Mouse (Mus musculus): ENCODE measurements around the gene Kcna2. TPM values are rescaled to one million over a fixed set of nuclear protein-coding genes. Genes with fewer than 3 reads are reported as not detected.

The Kcna2 gene
- 73.3 and 75.7 TPM in 2 replicates for polyA plus RNA-seq (2012; rRNA removed)

DNA sequence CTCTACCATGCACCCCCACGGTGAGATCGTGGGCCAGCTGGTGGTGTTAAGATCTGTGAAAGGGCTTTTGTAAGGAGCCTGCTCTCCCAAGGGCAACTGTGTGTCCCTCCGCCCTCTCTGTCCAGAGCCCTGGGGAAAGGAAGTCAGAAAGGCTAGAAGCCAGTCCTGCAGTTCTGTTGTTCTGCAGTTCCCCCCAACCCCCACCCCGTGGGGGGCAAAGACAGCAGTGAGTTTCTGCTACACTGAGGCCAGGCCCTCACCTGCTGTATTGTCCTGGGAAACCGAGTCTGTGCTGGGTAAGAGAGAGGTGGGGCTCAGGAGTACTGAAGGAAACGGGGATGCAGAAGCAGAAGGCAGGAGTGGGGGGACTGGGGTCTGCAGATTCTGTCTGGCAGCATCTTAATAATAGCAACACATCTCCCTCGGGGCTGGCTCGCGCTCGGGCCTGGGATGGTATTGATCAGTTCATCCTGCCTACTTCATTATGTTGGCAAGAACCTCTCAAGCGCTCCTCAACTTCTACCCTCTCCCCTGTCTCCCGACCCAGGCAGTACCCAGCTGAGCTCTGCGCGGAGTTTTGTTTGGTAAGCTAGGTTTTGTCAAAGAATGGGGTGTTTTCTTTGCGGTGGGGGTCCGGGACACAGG, at the start of gene Kcna2:
Kcna2 (plus strand) TSS at position 336 of the 645 bp plus-strand sequence.
- peak in 1 of 2 experiments; percentile 58 for DNase-seq
- Histone ChIP-seq H3K4me3 (replicated peaks; ENCODE audit: insufficient read depth, low read depth, low read length) (peak within 1 kb of the TSS; percentile 82), H3K27ac (ENCODE audit: insufficient read depth, low read length) (peak within 1 kb of the TSS; percentile 97), H3K4me1 (ENCODE audit: control insufficient read depth, insufficient read depth, low read length) (peaks cover 30% of the 10 kb centered on the region), H3K27me3 (ENCODE audit: control insufficient read depth, insufficient read depth, low read length) (no peaks in the 10 kb centered on the region)
- TF ChIP-seq POLR2A (IDR thresholded peaks at IDR 0.05; ENCODE audit: borderline replicate concordance, insufficient read depth, low read length) (no peak), CTCF (IDR thresholded peaks at IDR 0.05; ENCODE audit: borderline replicate concordance, insufficient read depth, low read depth, low read length) (no peak)
- 6% methylated on average over 16 of the region's 16 CpGs for WGBS

DNA sequence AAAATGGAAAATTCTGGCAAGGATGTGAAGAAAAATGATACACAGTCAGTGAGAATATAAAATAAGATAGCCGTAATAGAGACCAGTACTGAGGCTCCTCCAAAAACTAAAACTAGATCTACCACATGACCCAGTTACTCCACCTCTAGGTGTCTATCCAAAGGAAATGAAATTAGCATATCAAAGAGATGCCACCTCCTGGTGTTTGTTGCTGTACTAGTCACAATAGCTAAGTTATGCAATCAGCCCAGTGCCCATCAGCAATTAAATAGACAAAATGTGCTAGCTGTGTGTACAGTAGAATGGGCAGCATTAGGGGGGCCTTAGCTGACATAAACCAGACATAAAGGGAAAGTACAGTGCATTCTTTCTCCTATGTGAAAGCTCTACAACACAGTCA, 39.5 kb upstream of the Kcna2 start:
- no peak for TF ChIP-seq POLR2A (IDR thresholded peaks at IDR 0.05; ENCODE audit: borderline replicate concordance, insufficient read depth, low read length)
- TF ChIP-seq CTCF (IDR thresholded peaks at IDR 0.05; ENCODE audit: borderline replicate concordance, insufficient read depth, low read depth, low read length): no peak
- Histone ChIP-seq H3K27ac (ENCODE audit: insufficient read depth, low read length) (no peak overlapping the region), H3K27me3 (ENCODE audit: control insufficient read depth, insufficient read depth, low read length) (no peaks in the 10 kb centered on the region), H3K4me1 (ENCODE audit: control insufficient read depth, insufficient read depth, low read length) (no peaks in the 10 kb centered on the region), H3K4me3 (replicated peaks; ENCODE audit: insufficient read depth, low read depth, low read length) (no peak overlapping the region)
- 90% methylated on average over 1 of the region's 1 CpGs for WGBS
- no peak for DNase-seq

DNA sequence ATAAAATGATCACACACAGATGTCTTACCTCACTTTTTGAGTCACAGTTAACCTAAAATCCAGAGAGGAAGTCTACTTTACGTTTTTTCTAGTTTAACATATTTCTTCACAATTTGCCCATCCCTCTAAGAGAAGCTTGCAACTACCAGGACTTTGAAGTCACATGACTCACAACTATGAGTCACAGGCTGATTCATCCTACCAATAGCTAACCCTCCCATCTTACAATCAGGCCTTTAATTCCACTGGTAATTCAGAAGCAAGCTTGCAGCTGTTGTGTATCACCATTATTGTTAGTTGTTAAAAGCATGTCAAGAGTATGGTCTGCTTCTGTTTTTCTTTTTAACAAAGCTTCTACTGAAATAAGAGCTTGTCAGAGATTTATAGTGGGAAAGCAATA, 38.2 kb upstream of the Kcna2 start:
- 78% methylated on average over 1 of the region's 1 CpGs for WGBS
- no peaks in the 10 kb centered on the region for H3K4me1 ChIP-seq (ENCODE audit: control insufficient read depth, insufficient read depth, low read length)
- H3K27ac ChIP-seq (ENCODE audit: insufficient read depth, low read length): no peak overlapping the region
- H3K4me3 ChIP-seq (replicated peaks; ENCODE audit: insufficient read depth, low read depth, low read length): no peak overlapping the region
- H3K27me3 ChIP-seq (ENCODE audit: control insufficient read depth, insufficient read depth, low read length): no peaks in the 10 kb centered on the region
- no peak for DNase-seq
- TF ChIP-seq POLR2A (IDR thresholded peaks at IDR 0.05; ENCODE audit: borderline replicate concordance, insufficient read depth, low read length) (no peak), CTCF (IDR thresholded peaks at IDR 0.05; ENCODE audit: borderline replicate concordance, insufficient read depth, low read depth, low read length) (no peak)

DNA sequence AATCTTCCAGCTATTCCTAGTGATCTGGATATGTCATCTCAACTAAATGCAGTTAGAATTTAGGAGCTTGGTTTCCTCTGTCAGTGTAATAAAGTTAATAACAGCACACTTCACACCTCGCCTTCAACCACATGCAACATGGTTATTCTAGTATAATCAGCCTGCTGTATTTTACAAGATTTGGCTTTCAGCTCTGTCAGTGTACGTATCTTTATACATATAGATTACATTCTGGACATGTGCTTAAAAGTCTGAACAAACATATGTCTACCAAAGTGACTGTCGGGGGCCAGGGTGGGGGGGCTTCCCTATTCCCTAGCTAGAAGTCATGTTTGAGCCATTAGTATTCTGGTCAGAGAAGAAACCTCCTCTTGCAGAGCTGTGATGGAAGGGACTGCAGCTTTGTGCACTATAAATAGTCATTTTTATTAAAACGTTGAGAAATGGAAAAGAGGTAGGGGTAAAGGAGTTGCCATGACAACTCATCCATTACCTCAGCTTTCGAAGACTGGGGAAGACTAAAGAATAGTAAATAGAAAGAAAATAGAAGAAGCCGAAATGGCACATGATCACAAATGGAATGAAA, 35.3 kb upstream of the Kcna2 start:
- Histone ChIP-seq H3K27me3 (ENCODE audit: control insufficient read depth, insufficient read depth, low read length) (no peaks in the 10 kb centered on the region), H3K27ac (ENCODE audit: insufficient read depth, low read length) (no peak overlapping the region), H3K4me1 (ENCODE audit: control insufficient read depth, insufficient read depth, low read length) (no peaks in the 10 kb centered on the region), H3K4me3 (replicated peaks; ENCODE audit: insufficient read depth, low read depth, low read length) (no peak overlapping the region)
- DNase-seq: no peak
- TF ChIP-seq POLR2A (IDR thresholded peaks at IDR 0.05; ENCODE audit: borderline replicate concordance, insufficient read depth, low read length) (no peak), CTCF (IDR thresholded peaks at IDR 0.05; ENCODE audit: borderline replicate concordance, insufficient read depth, low read depth, low read length) (no peak)
- WGBS: 76% methylated on average over 6 of the region's 6 CpGs

DNA sequence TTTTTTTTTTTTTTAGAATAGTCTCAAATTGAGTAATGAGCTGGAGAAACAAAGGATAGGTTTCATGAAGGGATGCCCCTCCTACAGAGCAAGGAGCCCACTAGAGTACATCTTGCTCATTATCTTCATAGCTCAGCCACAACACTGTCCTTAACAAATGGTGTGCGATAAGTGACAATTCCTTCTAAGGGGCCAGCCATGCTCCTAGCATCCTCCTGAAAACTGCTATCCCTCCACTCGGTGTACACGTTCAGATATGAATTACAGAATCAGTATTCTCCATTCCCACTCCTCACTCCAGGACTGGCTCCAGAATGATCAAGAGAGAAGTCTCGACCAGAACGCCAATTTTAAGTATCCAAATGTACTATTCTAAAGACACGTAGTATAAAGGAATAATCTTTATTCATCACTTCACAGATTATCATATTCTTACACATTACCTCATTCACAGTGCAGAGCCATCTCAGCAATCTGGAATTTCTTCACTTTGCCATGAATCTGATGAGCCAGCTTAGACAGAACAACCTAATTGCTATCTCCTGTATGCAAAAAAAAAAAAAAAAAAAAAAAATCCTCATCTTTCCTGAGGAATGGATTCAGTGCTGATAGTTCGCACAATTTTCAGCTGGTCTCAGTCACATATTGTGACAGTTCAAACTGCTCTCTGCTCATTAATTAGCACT, 34.6 kb upstream of the Kcna2 start:
- 88% methylated on average over 7 of the region's 7 CpGs for WGBS
- no peak overlapping the region for H3K27ac ChIP-seq (ENCODE audit: insufficient read depth, low read length)
- no peak for TF ChIP-seq POLR2A (IDR thresholded peaks at IDR 0.05; ENCODE audit: borderline replicate concordance, insufficient read depth, low read length)
- TF ChIP-seq CTCF (IDR thresholded peaks at IDR 0.05; ENCODE audit: borderline replicate concordance, insufficient read depth, low read depth, low read length): no peak
- H3K4me1 ChIP-seq (ENCODE audit: control insufficient read depth, insufficient read depth, low read length): no peaks in the 10 kb centered on the region
- no peak for DNase-seq
- H3K4me3 ChIP-seq (replicated peaks; ENCODE audit: insufficient read depth, low read depth, low read length): no peak overlapping the region
- no peaks in the 10 kb centered on the region for H3K27me3 ChIP-seq (ENCODE audit: control insufficient read depth, insufficient read depth, low read length)

DNA sequence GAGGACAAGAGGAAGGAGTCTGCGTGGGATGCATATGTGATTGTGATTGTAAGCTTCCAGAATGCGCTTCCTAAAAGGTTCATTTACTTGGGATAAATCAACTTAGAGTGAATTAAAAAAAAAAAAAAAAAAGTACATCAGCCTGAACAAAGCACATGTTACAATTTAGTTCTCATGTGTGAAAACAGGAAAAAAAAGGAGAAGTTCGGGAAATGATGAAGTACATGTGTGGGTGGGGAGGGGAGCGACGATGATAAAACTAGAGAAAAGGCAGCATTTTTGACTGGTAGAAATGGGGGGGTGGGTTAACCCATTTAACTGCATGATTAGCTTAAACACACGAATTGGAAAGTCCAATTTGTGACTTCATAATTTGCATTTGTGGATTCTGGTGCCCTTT, 33.7 kb upstream of the Kcna2 start:
- no peak for DNase-seq
- H3K27ac ChIP-seq (ENCODE audit: insufficient read depth, low read length): no peak overlapping the region
- no peaks in the 10 kb centered on the region for H3K4me1 ChIP-seq (ENCODE audit: control insufficient read depth, insufficient read depth, low read length)
- 85% methylated on average over 6 of the region's 6 CpGs for WGBS
- TF ChIP-seq POLR2A (IDR thresholded peaks at IDR 0.05; ENCODE audit: borderline replicate concordance, insufficient read depth, low read length) (no peak), CTCF (IDR thresholded peaks at IDR 0.05; ENCODE audit: borderline replicate concordance, insufficient read depth, low read depth, low read length) (no peak)
- H3K4me3 ChIP-seq (replicated peaks; ENCODE audit: insufficient read depth, low read depth, low read length): no peak overlapping the region
- no peaks in the 10 kb centered on the region for H3K27me3 ChIP-seq (ENCODE audit: control insufficient read depth, insufficient read depth, low read length)

DNA sequence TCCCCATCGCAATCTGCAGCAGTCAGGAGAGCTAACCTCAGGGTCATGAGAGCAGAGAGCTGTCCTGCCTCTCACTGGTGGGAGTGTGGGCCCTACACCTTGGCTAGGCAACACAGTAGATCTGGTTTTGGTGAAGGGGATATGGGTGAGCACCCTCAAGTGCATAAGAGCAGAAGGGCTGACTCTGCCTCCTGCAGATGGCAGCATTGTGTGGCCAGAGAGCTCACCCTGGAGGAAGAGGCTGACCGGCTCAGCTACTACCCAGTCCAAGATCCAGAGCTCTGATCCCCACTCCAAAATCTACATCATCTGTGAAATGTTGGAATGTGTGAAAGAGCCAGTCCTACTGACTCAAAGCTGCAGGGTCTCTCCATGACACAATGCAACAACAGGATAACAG, 27.1 kb upstream of the Kcna2 start:
- WGBS: 71% methylated on average over 2 of the region's 2 CpGs

More for the DNA sequence above, 27.1 kb upstream of the Kcna2 start:
- Histone ChIP-seq H3K4me3 (replicated peaks; ENCODE audit: insufficient read depth, low read depth, low read length) (no peak overlapping the region), H3K4me1 (ENCODE audit: control insufficient read depth, insufficient read depth, low read length) (no peaks in the 10 kb centered on the region), H3K27ac (ENCODE audit: insufficient read depth, low read length) (no peak overlapping the region), H3K27me3 (ENCODE audit: control insufficient read depth, insufficient read depth, low read length) (no peaks in the 10 kb centered on the region; the same call in 1 of the 2 replicates)
- DNase-seq: no peak
- TF ChIP-seq POLR2A (IDR thresholded peaks at IDR 0.05; ENCODE audit: borderline replicate concordance, insufficient read depth, low read length): no peak
- 0 out of 2 replicates have a peak, but pooled peaks have one; percentile 17 for TF ChIP-seq CTCF (IDR thresholded peaks at IDR 0.05; ENCODE audit: borderline replicate concordance, insufficient read depth, low read depth, low read length)
